Mouse (Mus musculus) olfactory bulb, adult 2 months (tissue): ENCODE measurements around the gene Wbp11.

Experiments used
- CTCF ChIP-seq: fragments of 200-500 bp; IDR thresholded peaks from 2 replicates; pipeline ENCODE4 v1.5.1; 2012; ENCODE audit warnings: low read depth, mild to moderate bottlenecking, low read length, moderate library complexity; ENCODE audit not compliant: insufficient read depth
- POLR2A ChIP-seq: fragments of 200-500 bp; IDR thresholded peaks from 2 replicates; pipeline ENCODE4 v1.6.1; 2012; ENCODE audit warnings: mild to moderate bottlenecking, low read depth, low read length, moderate library complexity; ENCODE audit not compliant: insufficient read depth

DNA sequence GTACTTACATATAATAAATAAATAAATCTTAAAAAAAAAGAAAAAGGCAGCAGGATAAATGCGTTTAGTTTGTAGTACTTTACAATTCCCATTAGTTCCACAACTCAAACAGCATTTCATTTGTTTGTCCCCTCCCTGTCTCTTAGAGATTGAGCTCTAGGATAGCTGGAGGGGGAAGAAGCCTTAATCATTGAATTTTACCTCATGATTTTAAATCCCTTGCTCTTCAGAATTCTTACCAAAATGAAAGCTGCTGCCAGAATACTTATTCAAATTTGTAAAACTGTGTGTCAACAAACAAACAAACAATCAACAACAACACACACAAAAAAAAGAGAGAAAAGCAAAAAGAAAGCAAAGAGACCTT, 22.6 kb downstream of the Wbp11 start:
- TF ChIP-seq CTCF (no peak), POLR2A (no peak)
